Mouse (Mus musculus): Measurements from ENCODE around the gene Insl6. TPM values are rescaled to one million over a fixed set of nuclear protein-coding genes. Genes with fewer than 3 reads are reported as not detected.

The Insl6 gene
- total RNA-seq, 2 experiments from 2014 or later = 0.66 TPM; not detected in 1

DNA sequence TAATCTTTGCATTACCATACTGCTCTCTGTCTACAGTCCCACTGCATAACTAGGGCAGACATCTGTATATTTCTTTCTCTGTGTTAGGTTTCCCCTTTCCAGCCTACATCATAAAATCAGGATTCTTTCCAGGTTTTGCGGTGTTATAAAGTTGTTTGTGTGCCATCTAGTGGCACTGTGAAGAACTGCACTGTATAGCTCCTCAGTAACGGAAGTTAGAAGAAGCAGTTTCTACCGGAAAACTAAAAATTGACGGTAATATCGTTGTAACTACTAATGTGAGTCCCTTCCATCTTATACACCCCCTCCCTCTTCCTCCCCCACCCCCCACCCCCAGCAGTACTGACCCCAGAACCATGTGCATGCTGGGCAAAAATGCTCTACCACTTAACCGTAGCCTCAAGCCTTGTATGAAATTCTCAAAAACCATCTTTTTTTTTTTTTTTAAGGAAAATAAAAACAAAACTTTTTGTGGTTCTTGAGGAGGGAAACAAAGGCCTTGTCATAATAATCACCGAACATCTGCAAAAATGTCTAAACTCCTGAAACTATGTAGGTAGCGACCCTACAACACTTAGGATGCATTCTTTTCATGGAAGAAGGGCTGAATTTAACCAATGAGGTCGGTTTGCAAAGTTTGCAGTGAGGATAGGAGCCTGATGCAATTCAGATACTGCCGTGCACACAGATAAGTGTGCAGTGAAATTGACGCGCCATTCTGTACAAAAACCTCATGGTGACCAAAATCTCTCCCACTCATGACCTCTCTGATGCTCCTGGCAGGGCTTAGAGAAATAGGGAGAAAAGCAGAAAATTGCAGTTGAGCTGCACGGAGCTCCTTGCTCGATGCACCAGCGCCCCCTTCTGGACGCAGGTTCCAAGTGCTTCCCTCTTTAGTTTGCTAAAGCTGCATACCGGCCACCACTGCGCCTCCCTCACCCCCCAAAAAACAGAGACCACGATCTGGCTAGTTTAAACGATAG lies 30.0 kb upstream of the Insl6 start:
- peak; percentile 95 for DNase-seq

DNA sequence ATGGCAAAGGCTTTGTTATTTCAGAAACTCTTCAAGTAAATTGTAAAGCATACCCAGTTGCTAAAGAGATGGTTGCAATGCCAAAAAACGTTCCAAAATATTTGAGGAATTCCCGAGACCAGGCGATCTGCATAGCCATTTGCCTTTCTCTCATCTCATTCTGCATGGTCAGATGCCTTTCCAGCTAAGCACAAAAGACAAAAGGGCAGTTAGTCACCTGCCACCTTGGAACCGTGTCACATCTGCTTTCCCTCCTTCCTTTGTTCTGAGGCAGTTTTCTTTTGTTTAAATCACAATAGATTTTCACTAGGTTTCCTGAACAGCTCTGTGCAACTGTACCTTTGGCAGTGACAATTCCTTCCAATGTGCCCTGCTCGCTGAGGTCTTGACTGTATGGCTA lies 25.8 kb upstream of the Insl6 start:
- DNase-seq = no peak

DNA sequence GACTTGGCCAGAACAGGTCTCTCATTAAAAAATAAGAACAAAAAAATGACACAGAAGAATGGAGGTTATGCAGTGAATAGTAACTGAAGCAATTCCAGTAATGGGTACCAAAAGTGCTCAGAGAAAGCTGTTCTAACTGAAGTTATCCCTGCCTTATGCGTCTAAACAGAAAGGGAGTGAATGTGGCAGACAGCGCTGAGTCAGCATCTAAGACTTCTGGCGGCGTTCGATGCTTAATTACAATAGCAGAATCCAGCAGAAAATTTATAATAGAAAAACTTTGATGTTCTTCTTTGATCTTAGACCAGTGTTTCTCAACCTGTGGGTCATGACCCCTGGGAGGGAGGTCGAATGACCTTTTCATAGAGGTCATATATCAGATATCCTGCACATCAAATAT lies 20.5 kb upstream of the Insl6 start:
- no peak for DNase-seq

DNA sequence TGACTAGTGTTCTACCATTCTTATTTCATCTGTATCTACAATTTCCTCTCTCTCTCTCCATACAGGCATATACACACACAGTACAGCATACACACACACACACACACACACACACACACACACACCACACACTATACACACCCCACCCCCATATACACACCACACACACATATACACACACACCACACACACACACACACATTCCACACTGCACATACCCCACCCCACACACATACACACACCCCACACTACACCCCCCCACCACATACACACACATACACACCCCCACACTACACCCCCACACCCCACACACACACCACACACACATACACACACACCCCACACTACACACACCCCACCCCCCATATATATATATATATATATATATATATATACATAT lies 19.7 kb upstream of the Insl6 start:
- no peak for DNase-seq

DNA sequence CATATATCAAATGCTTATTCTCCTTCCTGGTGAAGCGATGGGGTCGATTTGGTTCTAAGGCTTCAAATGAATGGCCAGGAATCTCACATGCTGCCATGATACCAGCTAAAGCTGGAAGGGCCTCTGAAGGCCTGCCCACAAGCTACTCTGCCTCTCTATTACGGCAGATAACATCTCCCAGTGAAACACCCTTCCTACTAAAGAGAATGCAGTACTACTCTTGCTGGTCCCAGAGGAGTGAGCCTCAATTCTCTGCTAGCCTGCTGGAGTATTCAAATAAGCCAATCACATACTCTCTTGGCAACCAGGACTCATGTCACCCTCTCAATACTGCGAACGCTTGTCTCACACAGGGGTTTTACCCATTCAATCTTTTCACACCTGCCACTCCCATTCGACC lies 17.1 kb upstream of the Insl6 start:
- DNase-seq = no peak

DNA sequence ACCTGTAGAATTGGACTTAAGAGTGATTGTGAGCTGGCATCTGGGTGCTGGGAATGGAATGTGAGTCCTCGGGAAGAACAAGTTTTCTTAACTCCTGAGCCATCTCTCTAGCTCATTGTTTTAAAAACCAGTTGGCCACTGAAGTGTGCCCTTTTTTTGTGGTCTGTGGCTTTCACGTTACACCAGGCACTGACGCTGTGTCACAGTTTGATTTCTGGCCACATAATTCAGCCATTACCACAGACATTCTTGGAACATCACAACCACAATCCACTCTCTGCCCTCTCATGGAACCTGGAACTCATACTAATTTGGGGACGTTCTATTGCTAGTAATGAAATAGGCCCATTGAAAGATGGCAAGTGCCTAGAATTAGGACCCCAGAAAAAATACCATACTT lies 15.9 kb upstream of the Insl6 start:
- no peak for DNase-seq

DNA sequence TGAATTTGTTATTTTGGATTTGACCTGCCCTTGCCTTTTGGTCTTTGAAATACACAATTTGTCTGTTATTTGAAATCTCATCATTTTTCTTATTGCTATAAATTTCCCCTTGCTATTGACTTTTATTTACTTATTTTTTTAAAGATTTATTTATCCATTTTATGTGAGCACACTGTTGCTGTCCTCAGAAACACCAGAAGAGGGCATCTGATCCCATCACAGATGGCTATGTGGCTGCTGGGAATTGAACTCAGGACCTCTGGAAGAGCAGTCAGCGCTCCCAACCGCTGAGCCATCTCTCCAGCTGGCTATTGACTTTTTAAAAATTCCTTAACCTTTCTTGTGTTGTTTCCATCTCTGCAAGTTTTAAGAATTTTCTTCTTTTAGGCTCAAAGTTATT lies 11.5 kb upstream of the Insl6 start:
- DNase-seq = no peak

DNA sequence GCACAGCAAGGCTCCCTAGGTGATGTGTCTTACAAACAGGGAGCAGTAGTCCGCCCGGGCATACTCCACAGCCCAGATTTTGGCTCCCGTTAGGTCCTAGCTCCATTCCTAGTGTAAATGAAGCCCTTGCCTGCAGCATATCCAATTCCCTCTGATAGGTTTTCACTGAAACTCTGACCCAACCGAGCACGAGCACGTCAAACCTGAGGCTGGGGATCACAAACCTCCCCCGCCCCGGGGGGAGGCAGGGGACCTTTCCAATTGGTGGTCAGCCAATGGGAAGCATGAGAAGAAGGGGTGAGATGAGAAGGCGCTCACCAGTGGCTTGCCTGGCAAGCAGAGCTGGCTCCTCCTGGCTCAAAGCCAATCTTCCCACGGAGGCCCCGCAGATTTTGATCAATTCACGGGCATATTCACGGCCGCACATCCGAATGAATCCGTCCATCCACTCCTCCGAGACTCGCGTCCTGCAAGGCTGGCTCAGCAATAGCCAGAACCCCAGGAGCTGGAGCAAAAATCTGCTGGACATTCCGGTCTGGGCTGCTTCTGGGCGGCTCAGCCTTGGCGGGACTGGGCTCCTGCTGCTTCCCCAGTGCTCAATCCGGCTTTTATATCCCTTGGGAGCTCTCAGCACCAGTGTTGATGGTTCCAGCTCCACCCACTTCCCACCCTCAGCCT lies 9.1 kb upstream of the Insl6 start, which contains the start of gene Rln1:
Rln1 (minus strand) TSS at position 603 of the 678 bp plus-strand sequence.
- peak; percentile 33 for DNase-seq

DNA sequence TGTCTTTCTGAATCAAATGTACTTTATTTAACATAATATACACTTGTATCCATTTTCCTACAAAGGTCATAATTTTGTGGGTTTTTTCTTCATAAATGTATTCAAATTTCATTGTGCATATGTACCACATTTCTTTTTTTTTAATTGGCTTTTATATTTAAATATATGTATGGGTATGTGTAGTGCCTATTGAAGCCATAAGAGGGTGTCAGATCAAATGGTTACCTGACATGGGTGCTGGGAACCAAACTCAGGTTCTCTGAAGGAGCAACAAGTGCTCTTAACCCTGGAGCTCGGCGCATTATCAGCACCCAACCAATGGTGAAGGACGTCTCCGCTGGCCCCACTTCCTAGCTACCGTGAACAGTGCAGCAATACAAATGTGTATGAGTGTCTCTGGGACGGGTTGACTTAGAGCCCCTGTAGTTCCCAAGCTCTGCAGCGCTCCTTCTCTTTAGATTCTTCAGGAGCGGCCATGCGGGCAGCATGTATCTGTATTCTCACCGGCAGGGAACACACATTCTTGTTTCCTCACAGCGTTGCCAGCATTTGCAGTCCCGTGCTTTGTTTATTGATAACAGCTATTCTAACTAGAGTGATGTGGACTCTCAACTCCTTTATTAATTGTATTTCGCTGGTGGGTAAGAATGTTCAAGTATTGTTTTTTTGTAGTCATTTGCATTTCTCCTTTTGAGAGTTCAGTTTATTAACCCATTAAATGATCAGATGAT lies 1.8 kb upstream of the Insl6 start:
- no peak for DNase-seq

DNA sequence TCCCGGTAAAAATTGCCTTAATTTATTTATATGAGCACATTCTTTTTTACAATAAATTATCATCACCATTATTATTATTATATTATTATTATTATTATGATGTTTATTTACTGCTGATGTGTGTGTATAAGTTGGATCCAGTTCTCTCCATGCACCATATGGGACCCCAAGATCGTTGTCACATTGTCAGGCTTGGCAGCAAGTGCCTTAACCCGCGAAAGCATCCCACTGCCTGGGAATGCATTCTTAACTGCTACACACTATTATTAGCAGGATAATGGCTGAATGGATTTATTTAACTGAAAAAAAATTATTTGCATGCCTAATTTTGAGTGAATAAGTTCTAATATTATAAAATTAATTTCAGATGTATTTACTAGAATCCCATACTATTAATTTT lies 1.2 kb upstream of the Insl6 start:
- no peak for DNase-seq

DNA sequence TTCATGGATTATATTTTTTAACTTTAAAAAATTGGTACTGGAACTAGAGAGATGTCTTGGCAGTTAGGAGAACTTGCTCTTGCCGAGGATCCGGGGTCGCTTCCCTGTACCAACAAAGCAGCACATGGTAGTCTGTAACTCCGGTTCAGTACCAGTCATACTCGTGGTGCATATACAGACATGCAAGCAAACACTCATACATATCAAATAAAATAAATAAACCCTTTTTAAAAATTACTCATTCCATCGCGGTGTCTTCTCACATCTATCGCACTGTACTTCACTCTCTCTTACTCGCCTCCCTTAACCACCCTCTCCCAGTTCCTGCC lies 660 bp upstream of the Insl6 start:
- no peak for DNase-seq

DNA sequence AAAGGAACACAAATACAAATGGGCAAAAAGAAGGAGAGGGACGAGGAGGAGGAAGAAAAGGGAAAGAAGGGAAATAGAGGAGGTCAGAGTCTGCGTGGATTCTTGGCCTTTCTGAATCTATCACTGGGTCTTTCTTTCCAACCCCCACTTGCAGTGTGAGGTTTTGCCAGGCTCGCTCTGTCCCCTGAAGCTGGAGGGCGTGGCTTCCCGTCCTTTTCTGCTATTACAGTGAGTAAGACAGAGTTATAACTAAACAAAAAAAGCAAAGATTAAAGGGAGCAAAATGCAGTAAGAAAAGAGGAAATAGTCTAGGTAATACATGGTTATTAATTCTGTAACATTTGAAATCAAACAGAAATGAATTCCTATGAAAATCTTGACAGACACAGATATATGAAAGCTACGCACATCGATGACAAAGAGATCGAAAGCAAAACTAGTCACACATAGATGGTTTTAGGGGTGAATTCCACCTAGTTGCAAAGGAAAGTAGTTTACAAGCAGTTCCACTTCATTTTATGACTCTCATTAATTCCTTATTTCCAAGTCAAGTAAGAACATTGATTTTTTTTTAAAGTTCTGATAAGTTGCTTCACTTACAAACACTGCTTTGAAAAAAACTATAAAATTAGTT lies 1.6 kb downstream of the Insl6 start:
- DNase-seq = no peak

DNA sequence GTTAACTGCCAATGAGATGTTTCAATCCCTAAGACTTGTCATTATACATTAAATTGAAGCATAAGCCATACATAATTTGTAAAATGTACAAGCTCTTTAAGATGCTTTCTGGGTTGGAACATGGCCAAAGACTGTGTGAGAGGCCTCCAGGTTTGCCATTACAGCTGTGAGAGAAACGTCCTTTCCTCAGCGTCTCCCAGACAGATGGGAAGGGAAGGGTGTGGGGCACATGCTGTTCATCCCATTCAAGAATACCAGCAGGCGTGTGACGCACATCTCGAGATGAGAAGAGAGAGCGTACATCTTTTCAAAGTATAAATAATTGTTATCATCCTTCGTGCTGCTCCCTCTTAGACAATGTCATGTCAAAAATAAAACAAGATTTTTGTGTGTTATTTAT lies 12.5 kb downstream of the Insl6 start:
- DNase-seq = no peak

DNA sequence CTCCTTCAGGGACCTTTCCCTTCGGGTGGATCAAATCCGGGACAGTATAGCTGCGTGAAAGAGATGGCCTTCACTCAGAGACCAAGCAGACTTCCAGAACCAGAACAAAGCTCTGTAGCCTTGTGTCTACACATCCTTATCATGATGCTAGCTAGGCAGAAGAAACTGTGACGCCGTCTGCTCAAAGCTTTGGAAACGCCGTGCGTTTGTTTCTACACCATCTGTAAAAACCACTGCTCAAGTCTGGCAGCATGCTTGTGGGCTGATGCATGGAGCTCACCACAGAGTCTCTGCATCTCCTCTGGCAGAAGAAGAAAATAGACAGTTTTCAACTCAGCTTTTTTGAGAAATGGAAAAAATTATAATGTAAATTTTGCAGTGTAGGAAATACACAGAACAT lies 13.4 kb downstream of the Insl6 start:
- DNase-seq = no peak

DNA sequence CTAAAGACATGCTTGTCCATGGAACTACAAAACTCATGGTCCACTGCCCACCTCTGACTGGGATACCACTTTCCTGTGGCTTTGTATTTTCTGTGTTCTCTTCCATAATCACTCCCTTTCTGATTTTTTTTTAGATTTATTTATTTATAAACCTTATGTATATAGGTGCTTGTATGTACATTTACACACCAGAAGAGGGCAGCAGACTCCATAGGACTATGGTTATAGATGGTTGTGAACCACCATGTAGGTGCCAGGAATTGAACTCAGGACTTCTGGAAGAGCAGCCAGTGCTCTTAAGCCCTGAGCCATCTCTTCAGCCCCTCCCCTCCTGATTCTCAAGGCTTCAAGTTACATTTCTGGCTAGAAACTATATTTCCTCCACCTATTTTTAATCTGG lies 16.3 kb downstream of the Insl6 start:
- DNase-seq = no peak

DNA sequence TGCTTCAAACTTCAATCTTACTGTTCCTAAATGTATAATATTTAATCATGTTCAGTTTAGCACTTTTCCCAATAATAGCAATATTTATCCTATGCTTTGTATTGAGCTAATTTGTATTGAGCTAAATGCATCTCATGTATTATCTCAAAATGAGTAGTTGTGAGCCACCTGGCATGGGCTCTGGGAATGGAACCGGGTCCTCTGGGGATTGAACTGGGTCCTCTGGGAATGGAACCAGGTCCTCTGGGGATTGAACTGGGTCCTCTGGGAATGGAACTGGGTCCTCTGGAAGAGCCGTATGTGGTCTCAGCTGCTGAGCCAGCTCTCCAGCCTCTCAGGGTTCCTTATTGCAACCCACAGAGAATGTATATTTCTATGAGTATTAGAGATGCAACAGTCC lies 23.0 kb downstream of the Insl6 start:
- no peak for DNase-seq

DNA sequence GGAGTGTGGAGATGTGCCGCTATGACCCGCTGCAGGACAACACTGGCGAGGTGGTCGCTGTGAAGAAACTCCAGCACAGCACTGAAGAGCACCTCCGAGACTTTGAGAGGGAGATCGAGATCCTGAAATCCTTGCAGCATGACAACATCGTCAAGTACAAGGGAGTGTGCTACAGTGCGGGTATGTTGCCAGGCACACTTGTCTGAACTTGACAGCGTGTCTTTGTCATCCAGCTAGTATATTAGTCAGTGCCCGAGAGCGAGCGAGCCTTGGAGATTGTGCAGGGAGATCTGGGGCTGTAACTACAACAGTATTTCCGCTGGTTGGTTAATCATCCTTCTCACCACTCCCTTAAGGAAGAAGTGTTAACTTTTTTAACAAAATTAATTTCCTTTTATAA lies 24.2 kb downstream of the Insl6 start:
- no peak for DNase-seq

DNA sequence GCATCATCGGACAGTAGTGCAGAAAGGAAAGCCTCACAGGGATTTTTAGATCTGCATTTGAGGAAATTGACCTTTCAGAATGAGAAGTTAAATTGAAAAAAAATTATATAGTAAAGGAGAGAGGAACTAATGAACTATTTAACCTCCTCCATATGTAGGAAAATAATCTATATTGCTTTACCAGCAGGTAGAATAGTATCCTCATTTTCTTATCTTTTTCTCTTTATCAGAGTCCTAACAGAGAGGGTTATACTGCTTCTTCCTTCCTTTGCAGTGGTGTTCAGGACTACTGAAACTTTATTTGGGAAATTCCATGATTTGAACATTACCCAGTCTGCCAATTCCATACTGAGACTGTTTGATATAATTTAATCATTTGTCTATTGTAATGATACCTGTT lies 27.8 kb downstream of the Insl6 start:
- DNase-seq = no peak

DNA sequence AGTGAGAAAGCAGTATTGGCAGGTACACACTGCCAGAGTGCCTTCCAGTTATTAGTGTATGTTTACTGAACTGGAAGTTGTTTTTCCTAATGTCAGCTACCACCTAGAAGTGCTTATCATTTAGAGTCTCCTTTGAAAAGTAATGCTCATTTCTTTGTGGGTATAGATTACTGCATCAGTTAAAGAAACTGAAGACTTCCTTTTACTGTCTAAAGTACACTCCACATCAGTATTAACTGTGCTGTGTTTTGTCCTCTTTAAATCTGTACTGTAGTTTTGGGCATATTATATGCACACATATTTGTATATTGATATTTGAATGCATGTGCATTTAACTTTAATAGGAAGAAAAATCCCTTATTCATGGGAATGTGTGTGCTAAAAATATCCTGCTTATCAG lies 29.0 kb downstream of the Insl6 start:
- no peak for DNase-seq

DNA sequence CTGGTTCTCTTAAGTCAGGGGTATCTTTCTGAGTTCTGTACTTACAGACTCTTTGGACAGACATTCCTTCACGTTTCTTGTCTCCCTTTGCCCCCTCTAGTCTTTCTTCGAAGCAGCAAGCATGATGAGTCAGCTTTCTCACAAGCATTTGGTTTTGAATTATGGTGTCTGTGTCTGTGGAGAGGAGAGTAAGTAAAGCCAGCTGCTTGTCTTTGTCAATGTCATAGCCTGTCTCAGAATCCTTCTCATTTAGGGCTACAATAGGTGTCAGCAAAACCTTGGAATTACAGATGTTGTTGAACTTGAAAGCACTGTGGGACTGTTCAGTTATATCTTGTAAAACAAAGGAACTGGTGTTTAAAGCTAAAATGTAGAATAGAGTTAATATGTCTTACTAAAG lies 30.4 kb downstream of the Insl6 start:
- DNase-seq = no peak

DNA sequence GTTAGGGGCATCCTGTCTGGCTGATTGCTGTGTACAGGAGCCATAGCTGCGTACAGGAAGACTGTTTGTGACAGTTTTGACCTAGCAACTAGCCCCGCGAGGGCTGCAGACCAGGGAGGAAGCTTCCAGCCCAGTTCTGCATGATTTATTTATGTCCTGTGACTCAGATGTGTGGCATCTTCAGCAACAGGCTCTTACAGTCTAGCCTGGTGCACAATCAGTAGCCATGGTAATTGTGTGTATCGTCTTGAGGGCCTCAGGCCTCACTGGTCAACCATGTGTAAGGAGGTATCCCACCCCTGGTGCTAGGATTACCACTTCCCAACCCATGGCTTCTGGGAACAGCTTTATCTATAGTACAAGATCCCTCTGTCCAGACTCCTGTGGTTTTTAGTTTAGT lies 32.6 kb downstream of the Insl6 start:
- DNase-seq = no peak

DNA sequence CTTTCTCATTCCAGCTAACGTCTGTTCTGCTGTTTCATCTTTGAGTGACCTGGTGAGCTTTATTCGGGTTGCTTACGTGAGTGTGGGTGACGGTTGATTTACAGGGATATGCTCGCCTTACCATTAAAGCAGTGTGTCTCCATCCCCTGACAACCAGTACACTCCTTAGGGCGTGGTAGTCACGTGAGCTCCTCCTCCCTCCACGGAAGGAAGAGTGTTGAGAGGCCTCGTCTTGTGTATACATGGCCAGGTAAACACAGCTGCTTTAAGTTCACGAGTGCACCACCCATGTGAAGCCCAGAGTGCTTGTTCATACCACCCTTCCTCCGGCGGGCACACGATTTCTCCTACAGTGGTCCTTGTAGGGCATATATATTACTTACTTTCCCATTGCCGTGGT lies 33.6 kb downstream of the Insl6 start:
- no peak for DNase-seq

DNA sequence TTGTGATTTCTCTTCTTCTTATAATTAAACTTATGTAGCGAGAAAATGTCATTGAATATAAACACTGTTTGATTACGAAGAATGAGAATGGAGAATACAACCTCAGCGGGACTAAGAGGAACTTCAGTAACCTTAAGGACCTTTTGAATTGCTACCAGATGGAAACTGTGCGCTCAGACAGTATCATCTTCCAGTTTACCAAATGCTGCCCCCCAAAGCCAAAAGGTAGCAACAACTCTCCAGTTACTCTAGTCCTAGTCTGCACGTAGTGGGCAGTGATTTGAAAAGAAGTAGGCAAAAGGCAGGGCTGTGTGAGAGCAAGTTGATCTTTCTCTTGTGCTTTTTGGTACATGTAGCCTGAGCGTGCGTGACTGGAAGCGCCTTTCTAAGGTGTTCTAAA lies 37.3 kb downstream of the Insl6 start:
- DNase-seq = no peak

All from adrenal gland, postnatal 10 days (tissue).